Mouse (Mus musculus) bone marrow, adult 2 months (tissue): ENCODE data around the gene Mrpl34. TPM values are rescaled to one million over a fixed set of nuclear protein-coding genes. Genes with fewer than 3 reads are reported as not detected.

Experiments
- H3K27ac ChIP-seq: fragments of 200-500 bp; 2 replicates; pipeline ENCODE4 v1.5.1; 2012; ENCODE audit warnings: low read depth, mild to moderate bottlenecking, control low read depth, inconsistent platforms, low read length; ENCODE audit not compliant: control insufficient read depth, poor library complexity, insufficient read depth
- H3K4me1 ChIP-seq: fragments of 200-500 bp; 2 replicates; pipeline ENCODE4 v1.6.1; 2011; ENCODE audit warnings: low read length; ENCODE audit not compliant: control insufficient read depth, insufficient read depth
- H3K4me3 ChIP-seq: fragments of 200-500 bp; replicated peaks from 2 replicates; pipeline ENCODE3; 2011; ENCODE audit warnings: mild to moderate bottlenecking, low read depth, low read length, control low read depth; ENCODE audit not compliant: control insufficient read depth
- CTCF ChIP-seq: fragments of 200-500 bp; IDR thresholded peaks from 2 replicates; pipeline ENCODE4 v1.5.1; 2011; ENCODE audit warnings: low read length, control low read depth; ENCODE audit not compliant: control insufficient read depth, insufficient read depth
- POLR2A ChIP-seq: fragments of 200-500 bp; IDR thresholded peaks from 2 replicates; pipeline ENCODE4 v1.6.1; 2011; ENCODE audit warnings: low read depth, mild to moderate bottlenecking, control low read depth, low read length, borderline replicate concordance; ENCODE audit not compliant: control insufficient read depth
- WGBS: fragments of 180-500 bp; shearing (Covaris S2); methylation state at CpG from one replicate; pipeline ENCODE4 v1.1.7; 2018; 5-methylcytosine and 5-hydroxymethylcytosine counted together
- polyA plus RNA-seq: library from polyadenylated mRNA; stranded (reverse); fragments of >200 nt; gene quantifications from 2 replicates; pipeline ENCODE4 v1.2.4, GENCODE M21; 2011; ENCODE audit warnings: low replicate concordance; ENCODE audit not compliant: missing spikeins, insufficient read depth, insufficient read length

Mrpl34 gene
- polyA plus RNA-seq, 1 experiment = 42.9 TPM

DNA sequence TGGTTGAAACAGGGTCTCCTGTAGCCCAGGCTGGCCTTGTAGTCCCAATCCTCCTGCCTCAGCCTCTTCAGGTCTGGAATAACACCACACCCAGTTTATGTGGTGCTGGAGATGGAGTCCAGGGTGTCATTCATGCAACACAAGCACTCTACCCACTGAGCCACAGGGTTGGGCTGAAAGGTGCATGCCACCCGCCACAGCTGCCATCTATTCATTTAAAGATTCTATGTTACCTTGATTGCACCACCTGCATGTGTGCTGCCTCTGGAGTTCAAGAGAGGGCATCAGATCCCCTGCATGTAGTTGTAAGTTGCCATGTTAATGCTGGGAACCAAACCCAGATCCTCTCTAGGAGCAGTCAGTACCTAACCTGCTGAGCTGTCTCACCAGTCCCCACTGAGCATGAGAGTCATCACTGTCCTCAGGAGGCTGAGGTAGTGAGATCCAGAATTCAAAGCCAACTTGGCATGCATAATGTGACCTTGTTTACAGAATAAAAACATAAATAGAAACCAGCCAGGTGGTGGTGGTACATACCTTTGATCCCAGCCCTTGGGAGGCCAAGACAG, 32.4 kb downstream of the Mrpl34 start:
- Histone ChIP-seq H3K27ac (no peak overlapping the region), H3K4me3 (no peak overlapping the region), H3K4me1 (no peaks in the 10 kb centered on the region)
- WGBS = 82% methylated on average over 1 of the region's 1 CpGs
- TF ChIP-seq CTCF (no peak), POLR2A (no peak)

DNA sequence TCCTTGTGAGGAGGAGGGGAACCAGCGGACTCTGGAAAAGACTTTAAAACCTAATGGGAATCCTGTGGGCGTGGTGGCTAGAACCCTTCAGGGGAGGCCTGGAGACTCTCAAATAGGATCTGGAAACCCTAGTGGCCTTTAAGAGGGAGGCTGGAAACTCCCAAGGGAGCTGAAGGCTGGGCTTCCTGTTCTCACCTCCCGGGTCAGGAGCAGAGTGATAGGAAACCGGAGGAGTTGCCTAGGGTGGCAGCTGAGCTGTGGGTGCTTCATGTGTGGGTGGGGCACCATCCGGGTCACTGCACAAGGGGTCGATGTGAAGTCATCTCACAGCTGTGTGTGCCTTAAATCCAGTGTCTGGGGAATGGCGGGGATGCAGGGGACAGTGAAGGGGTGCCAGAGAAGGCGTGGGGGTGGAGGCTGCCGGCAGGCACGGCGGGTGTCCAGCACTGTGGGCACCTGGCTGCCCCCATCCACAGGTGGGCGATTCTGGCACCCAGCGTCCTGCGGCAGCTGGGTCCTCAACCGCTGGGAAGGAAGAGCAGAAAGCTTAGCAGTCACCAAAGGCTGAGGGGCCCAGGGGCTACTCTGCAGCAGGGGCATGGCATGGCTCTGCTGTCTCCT, 33.2 kb downstream of the Mrpl34 start:
- WGBS = 70% methylated on average over 15 of the region's 15 CpGs
- no peaks in the 10 kb centered on the region for H3K4me1 ChIP-seq
- TF ChIP-seq POLR2A (no peak), CTCF (no peak)
- no peak overlapping the region for H3K4me3 ChIP-seq
- H3K27ac ChIP-seq = no peak overlapping the region; the same call in 1 of the 2 replicates

DNA sequence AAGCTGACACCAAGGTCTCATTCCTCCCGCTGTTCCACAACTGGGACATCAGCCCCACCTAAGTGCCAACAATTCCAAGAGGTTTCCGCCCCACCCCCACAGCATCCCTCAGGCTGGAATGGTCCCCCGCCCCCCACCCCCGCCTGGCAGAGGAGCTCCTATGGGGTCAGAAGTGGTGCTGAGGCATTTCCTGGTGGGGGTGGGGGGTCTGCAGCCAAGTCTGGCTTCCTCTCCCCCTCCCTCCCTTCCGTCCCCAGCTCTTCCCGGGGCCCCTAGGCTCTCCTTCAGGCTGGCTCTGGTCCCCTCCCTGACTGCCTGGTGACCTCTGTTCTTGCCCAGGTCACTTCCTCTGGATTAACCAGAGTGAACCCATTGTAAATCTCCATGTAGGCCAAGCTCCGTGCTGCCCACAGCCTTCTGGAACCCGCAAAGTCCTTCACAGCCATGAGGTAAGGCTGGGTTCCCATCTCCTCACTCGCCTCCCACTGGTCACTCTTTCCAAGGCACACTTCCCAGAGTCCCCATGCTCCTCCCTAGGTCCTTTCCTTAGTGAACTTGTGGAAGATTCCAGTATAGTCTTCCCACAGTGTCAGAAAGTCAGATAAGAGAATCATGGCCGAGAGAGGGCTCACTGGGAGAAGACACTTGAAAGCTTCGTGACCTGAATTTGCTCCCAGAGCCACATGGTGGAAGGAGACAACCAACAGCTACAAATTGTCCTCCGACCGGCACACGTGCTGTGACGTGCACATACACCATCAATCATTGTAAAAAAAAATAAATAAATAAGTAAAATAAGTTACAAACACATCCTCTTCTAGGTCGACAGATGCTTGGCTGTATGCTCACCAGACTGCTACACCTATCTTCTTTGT, 34.3 kb downstream of the Mrpl34 start:
- 62% methylated on average over 16 of the region's 16 CpGs for WGBS
- TF ChIP-seq POLR2A = no peak
- no peak for TF ChIP-seq CTCF
- H3K4me3 ChIP-seq = no peak overlapping the region

DNA sequence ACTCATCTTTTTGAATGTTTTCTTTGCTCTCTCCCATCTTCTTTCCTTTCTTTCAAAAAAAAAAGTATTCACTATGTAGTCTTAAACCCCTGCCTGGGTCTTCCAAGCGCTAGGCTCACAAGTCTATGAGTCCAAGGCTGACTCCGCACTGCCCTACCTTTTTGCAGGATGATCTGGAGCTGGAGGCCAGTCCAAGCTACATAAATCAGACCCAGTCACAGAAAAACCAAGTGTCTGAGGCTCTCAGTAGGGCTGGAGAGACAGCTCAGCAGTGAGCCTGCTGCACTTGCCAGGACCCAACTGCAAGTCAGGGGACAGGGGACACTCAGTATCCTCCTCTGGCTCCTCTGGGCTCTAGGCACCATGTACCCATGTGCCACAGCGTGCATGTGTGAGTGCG, 39.6 kb downstream of the Mrpl34 start:
- Histone ChIP-seq H3K4me3 (no peak overlapping the region), H3K27ac (no peak overlapping the region), H3K4me1 (no peaks in the 10 kb centered on the region)
- TF ChIP-seq POLR2A (no peak), CTCF (no peak)
- WGBS = 88% methylated on average over 4 of the region's 4 CpGs

More for the DNA sequence above, 34.3 kb downstream of the Mrpl34 start:
- Histone ChIP-seq H3K4me1 (no peaks in the 10 kb centered on the region), H3K27ac (no peak overlapping the region)

DNA sequence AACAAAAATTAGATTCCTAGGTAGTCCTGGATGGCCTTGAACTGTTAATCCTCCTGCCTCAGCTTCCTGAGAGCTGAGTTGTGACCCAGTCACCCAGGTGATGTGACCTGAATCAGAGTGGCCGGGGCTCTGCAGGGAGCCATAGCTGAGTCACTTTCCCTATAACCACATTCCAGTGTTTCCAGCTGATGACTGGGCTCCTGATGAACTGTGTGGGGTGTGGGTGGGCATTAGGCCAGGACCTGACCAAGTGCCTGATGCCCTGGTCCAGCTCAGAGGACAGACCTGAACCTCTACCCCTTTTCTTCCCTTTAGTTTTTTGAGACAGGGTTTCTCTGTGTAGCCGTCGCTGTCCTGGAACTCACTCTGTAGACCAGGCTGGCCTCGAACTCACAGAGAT, 40.6 kb downstream of the Mrpl34 start:
- TF ChIP-seq CTCF (no peak), POLR2A (no peak)
- Histone ChIP-seq H3K4me1 (no peaks in the 10 kb centered on the region), H3K4me3 (no peak overlapping the region), H3K27ac (no peak overlapping the region)
- WGBS = 80% methylated on average over 4 of the region's 4 CpGs

DNA sequence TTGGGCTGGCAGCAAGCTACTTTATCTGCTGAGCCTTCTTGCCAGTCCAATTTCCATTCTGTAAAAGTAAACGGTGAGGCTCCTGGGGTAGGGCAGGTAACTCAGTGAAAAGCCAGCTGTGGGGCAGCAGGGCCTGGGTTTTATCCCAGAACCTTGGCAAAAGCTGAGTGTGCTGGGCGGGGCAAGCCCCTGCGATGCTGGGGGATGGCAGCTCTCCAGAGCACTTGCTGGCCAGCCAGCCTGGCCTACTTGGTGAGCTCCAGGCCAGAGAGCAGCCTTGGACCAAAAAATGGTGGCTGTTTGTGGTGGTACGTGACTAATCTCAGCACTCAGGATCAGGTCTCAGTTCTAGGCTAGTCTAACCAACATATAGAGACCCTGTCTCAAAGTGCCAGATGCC, 41.2 kb downstream of the Mrpl34 start:
- no peak overlapping the region for H3K4me3 ChIP-seq
- WGBS = 63% methylated on average over 4 of the region's 4 CpGs
- no peak for TF ChIP-seq CTCF
- TF ChIP-seq POLR2A = no peak
- no peak overlapping the region for H3K27ac ChIP-seq
- H3K4me1 ChIP-seq = no peaks in the 10 kb centered on the region

DNA sequence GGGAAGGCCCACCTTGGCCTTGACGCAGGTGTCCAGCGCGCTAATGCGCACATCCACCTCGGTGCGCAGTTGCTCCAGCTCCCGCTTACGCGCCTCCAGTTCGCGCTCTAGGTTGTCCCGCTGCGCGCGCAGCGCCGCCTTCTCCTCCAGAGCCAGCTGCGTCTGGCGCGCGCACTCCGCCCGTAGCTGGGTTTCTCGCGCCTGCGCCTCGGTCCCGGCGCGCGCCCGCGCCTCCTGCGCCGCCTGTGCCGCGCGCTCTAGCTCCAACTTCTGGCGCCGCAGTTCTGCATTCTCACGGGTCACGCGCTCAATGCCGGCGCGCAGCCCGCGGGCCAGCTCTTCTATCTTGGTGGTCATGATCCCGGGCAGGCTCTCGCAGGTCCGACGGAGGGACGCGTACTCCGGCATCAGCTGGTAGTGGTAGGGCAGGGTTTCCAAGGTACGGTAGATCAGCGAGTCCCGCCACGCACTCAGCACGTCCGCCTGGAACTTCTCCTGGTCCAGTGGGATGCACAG, 42.9 kb downstream of the Mrpl34 start:
- 1% methylated on average over 61 of the region's 61 CpGs for WGBS
- Histone ChIP-seq H3K27ac (no peak overlapping the region), H3K4me1 (peaks cover 1% of the 10 kb centered on the region), H3K4me3 (no peak overlapping the region)
- TF ChIP-seq CTCF (no peak), POLR2A (no peak; the same call in 1 of the 2 replicates)

DNA sequence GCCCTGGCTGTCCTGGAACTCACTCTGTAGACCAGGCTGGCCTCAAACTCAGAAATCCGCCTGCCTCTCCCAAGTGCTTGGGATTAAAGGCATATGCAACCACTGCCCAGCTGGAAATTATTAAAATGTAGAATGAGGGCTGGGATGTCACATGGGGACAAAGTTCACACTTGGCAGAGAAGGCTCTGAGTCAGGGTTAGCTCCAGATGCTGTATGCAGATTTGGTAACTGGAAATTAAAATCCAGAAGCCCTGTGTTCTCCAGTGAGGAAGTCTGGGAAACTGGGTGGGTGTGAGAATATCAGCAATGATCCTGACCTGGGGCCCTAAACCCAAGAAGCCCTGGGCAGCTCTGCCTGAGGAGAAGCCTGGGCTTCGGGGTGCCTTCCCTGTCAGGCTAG, 44.6 kb downstream of the Mrpl34 start:
- WGBS = 70% methylated on average over 2 of the region's 2 CpGs
- Histone ChIP-seq H3K4me3 (no peak overlapping the region), H3K27ac (no peak overlapping the region), H3K4me1 (peaks cover 1% of the 10 kb centered on the region)
- TF ChIP-seq CTCF (no peak), POLR2A (no peak)
